In genomic region chr16:79386421-79386820, GRCm38 (mm10) we compare ENCODE assay signal across 28 mouse cellular contexts.
DNase-seq lines count a peak whose midpoint lies in the region; ATAC-seq and TF ChIP-seq lines count a peak whose summit lies in the region.
"Had no signal": no experiment of that assay in that cellular context is flagged by ENCODE, and none has a peak within 500 bp of the region (broad histone marks: within the 10 kb centered on the region; RNA-seq: fewer than 3 reads in every experiment).

No protein-coding gene starts in this region.

- TF ChIP-seq POLR2A in brain, embryonic 14.5 days (IDR thresholded peaks at IDR 0.05; ENCODE audit: borderline replicate concordance, extremely low read depth, insufficient read depth, insufficient read length, poor library complexity, severe bottlenecking), result no peak

- no peak overlapping the region for H3K4me3 ChIP-seq in forebrain, embryonic 12.5 days (replicated peaks)
- H3K4me3 ChIP-seq in forebrain, embryonic 10.5 days, result no peak overlapping the region
- H3K4me3 ChIP-seq in midbrain, embryonic 11.5 days (ENCODE audit: low read depth, low read length), result no peak overlapping the region
- no peak overlapping the region for H3K4me3 ChIP-seq in midbrain, postnatal 0 days (ENCODE audit: low read depth, low read length)
- H3K4me3 ChIP-seq in midbrain, embryonic 13.5 days (replicated peaks), result no peak overlapping the region
- no peak overlapping the region for H3K4me3 ChIP-seq in midbrain, embryonic 16.5 days (ENCODE audit: low read depth, low read length)
- H3K4me3 ChIP-seq: embryonic facial prominence, embryonic 13.5 days; embryonic facial prominence, embryonic 15.5 days; erythroblast, embryonic 14.5 days had no signal

- 26% methylated on average over 3 of the region's 3 CpGs for WGBS in forebrain, embryonic 12.5 days
- 48% methylated on average over 3 of the region's 3 CpGs for WGBS in forebrain, embryonic 10.5 days
- 41% methylated on average over 3 of the region's 3 CpGs for WGBS in midbrain, embryonic 11.5 days
- 21% methylated on average over 3 of the region's 3 CpGs for WGBS in midbrain, postnatal 0 days
- whole genome bisulfite sequencing in midbrain, embryonic 13.5 days, result 25% methylated on average over 3 of the region's 3 CpGs
- 16% methylated on average over 3 of the region's 3 CpGs for WGBS in midbrain, embryonic 16.5 days

- H3K27ac ChIP-seq in forebrain, embryonic 12.5 days, result no peak overlapping the region
- no peak overlapping the region for H3K27ac ChIP-seq in forebrain, embryonic 10.5 days
- H3K27ac ChIP-seq in midbrain, embryonic 11.5 days (ENCODE audit: low read depth, low read length), result no peak overlapping the region
- H3K27ac ChIP-seq in midbrain, postnatal 0 days (ENCODE audit: low read depth, low read length), result no peak overlapping the region
- no peak overlapping the region for H3K27ac ChIP-seq in midbrain, embryonic 13.5 days
- H3K27ac ChIP-seq in midbrain, embryonic 16.5 days (ENCODE audit: low read length), result no peak overlapping the region
- H3K27ac ChIP-seq: embryonic facial prominence, embryonic 13.5 days; embryonic facial prominence, embryonic 15.5 days had no signal

- H3K9ac ChIP-seq in forebrain, embryonic 12.5 days, result no peak overlapping the region
- H3K9ac ChIP-seq in midbrain, embryonic 11.5 days (ENCODE audit: low read length), result no peak overlapping the region
- H3K9ac ChIP-seq in midbrain, postnatal 0 days (replicated peaks; ENCODE audit: low read length, poor library complexity, severe bottlenecking), result no peak overlapping the region
- no peak overlapping the region for H3K9ac ChIP-seq in midbrain, embryonic 13.5 days (replicated peaks)
- H3K9ac ChIP-seq in midbrain, embryonic 16.5 days (ENCODE audit: low read depth, low read length), result no peak overlapping the region
- H3K9ac ChIP-seq: embryonic facial prominence, embryonic 13.5 days; embryonic facial prominence, embryonic 15.5 days had no signal

- no peaks in the 10 kb centered on the region for H3K36me3 ChIP-seq in forebrain, embryonic 12.5 days (replicated peaks)
- H3K36me3 ChIP-seq in forebrain, embryonic 10.5 days (replicated peaks), result no peaks in the 10 kb centered on the region
- H3K36me3 ChIP-seq in midbrain, embryonic 11.5 days (ENCODE audit: control insufficient read depth, insufficient read depth, low read length), result no peaks in the 10 kb centered on the region
- H3K36me3 ChIP-seq in midbrain, postnatal 0 days (ENCODE audit: insufficient read depth, low read length), result no peaks in the 10 kb centered on the region
- H3K36me3 ChIP-seq in midbrain, embryonic 13.5 days, result no peaks in the 10 kb centered on the region
- no peaks in the 10 kb centered on the region for H3K36me3 ChIP-seq in midbrain, embryonic 16.5 days (ENCODE audit: control insufficient read depth, insufficient read depth, low read length)
- H3K36me3 ChIP-seq: embryonic facial prominence, embryonic 13.5 days; embryonic facial prominence, embryonic 15.5 days; G1E had no signal

- H3K9me3 ChIP-seq in forebrain, embryonic 12.5 days, result no peaks in the 10 kb centered on the region
- no peaks in the 10 kb centered on the region for H3K9me3 ChIP-seq in forebrain, embryonic 10.5 days
- no peaks in the 10 kb centered on the region for H3K9me3 ChIP-seq in midbrain, embryonic 11.5 days (ENCODE audit: control insufficient read depth, low read length)
- no peaks in the 10 kb centered on the region for H3K9me3 ChIP-seq in midbrain, postnatal 0 days (ENCODE audit: low read length)
- H3K9me3 ChIP-seq in midbrain, embryonic 13.5 days, result no peaks in the 10 kb centered on the region
- no peaks in the 10 kb centered on the region for H3K9me3 ChIP-seq in midbrain, embryonic 16.5 days (replicated peaks; ENCODE audit: control insufficient read depth, low read length, poor library complexity, severe bottlenecking)
- H3K9me3 ChIP-seq: embryonic facial prominence, embryonic 13.5 days; embryonic facial prominence, embryonic 15.5 days had no signal

- peak; percentile 39; the same call in 1 of the 2 replicates for ATAC-seq in forebrain, embryonic 12.5 days (ENCODE audit: low FRiP score)
- ATAC-seq in midbrain, embryonic 11.5 days (ENCODE audit: low FRiP score), result peak; percentile 55; the same call in 1 of the 2 replicates
- no peak for ATAC-seq in midbrain, postnatal 0 days (ENCODE audit: low FRiP score)
- 0 out of 2 replicates have a peak, but pooled peaks have one; percentile 50 for ATAC-seq in midbrain, embryonic 13.5 days
- no peak for ATAC-seq in midbrain, embryonic 16.5 days
- ATAC-seq: activated CD4-positive, CD25-positive, alpha-beta regulatory T cell, adult 4 months; CD4-positive, CD25-positive, alpha-beta regulatory T cell, adult 4 months; forebrain, embryonic 14.5 days; forebrain, embryonic 16.5 days; Patski had no signal

- H3K27me3 ChIP-seq in forebrain, embryonic 12.5 days, result no peaks in the 10 kb centered on the region
- H3K27me3 ChIP-seq in forebrain, embryonic 10.5 days (ENCODE audit: poor library complexity, severe bottlenecking), result no peaks in the 10 kb centered on the region
- H3K27me3 ChIP-seq in midbrain, embryonic 11.5 days (ENCODE audit: control insufficient read depth, insufficient read depth, low read length), result no peaks in the 10 kb centered on the region
- H3K27me3 ChIP-seq in midbrain, postnatal 0 days (ENCODE audit: insufficient read depth, low read length), result no peaks in the 10 kb centered on the region
- H3K27me3 ChIP-seq in midbrain, embryonic 13.5 days, result no peaks in the 10 kb centered on the region
- H3K27me3 ChIP-seq in midbrain, embryonic 16.5 days (ENCODE audit: control insufficient read depth, insufficient read depth, low read depth, low read length), result no peaks in the 10 kb centered on the region
- H3K27me3 ChIP-seq: CH12.LX; embryonic facial prominence, embryonic 13.5 days; embryonic facial prominence, embryonic 15.5 days; Patski had no signal

- no peak overlapping the region for H3K4me2 ChIP-seq in forebrain, embryonic 12.5 days
- no peak overlapping the region for H3K4me2 ChIP-seq in midbrain, embryonic 11.5 days
- H3K4me2 ChIP-seq in midbrain, postnatal 0 days (ENCODE audit: low read depth, low read length, poor library complexity, severe bottlenecking), result no peak overlapping the region
- H3K4me2 ChIP-seq in midbrain, embryonic 13.5 days (replicated peaks), result no peak overlapping the region
- H3K4me2 ChIP-seq in midbrain, embryonic 16.5 days (ENCODE audit: low read length), result no peak overlapping the region
- H3K4me2 ChIP-seq: embryonic facial prominence, embryonic 13.5 days; embryonic facial prominence, embryonic 15.5 days had no signal

- DNase-seq in forebrain, embryonic 10.5 days (ENCODE audit: extremely low spot score, low spot score), result no peak
- no peak for DNase-seq in midbrain, embryonic 11.5 days (ENCODE audit: low spot score, missing footprints)
- no peak for DNase-seq in midbrain, postnatal 0 days (ENCODE audit: low spot score)
- DNase-seq in brain, embryonic 14.5 days (ENCODE audit: low read depth), result peak; percentile 60
- DNase-seq: adrenal gland, adult 8-10 months; adrenal gland, postnatal 14 days; adrenal gland, postnatal 36 days; B cell, adult 2 months; cerebellum, adult 11 months; cerebellum, adult 18-20 months; cerebellum, adult 8-10 months; cerebellum, adult 9-11 months; cerebellum, postnatal 14 days; cerebellum, postnatal 36 days; embryo, embryonic 11 days had no signal

- no peaks in the 10 kb centered on the region for H3K4me1 ChIP-seq in forebrain, embryonic 12.5 days
- H3K4me1 ChIP-seq in forebrain, embryonic 10.5 days, result no peaks in the 10 kb centered on the region
- H3K4me1 ChIP-seq in midbrain, embryonic 11.5 days (ENCODE audit: control insufficient read depth, insufficient read depth, low read length), result no peaks in the 10 kb centered on the region
- H3K4me1 ChIP-seq in midbrain, postnatal 0 days (ENCODE audit: insufficient read depth, low read length), result no peaks in the 10 kb centered on the region
- H3K4me1 ChIP-seq in midbrain, embryonic 13.5 days (replicated peaks), result no peaks in the 10 kb centered on the region
- no peaks in the 10 kb centered on the region for H3K4me1 ChIP-seq in midbrain, embryonic 16.5 days (ENCODE audit: control insufficient read depth, insufficient read depth, low read length)
- H3K4me1 ChIP-seq: embryonic facial prominence, embryonic 13.5 days; embryonic facial prominence, embryonic 15.5 days had no signal

- TF ChIP-seq CTCF in midbrain, postnatal 0 days (IDR thresholded peaks at IDR 0.05), result no peak
- no peak for TF ChIP-seq CTCF in brain, embryonic 14.5 days (IDR thresholded peaks at IDR 0.05; ENCODE audit: borderline replicate concordance, extremely low read depth, insufficient read depth, insufficient read length)

Comparison
In these comparisons a context has a peak if more than half of its experiments do, and no peak if none do; other contexts are left out.
1. ATAC-seq: peak in forebrain, embryonic 12.5 days (single experiment), midbrain, embryonic 11.5 days (single experiment) and midbrain, embryonic 13.5 days (single experiment); none in midbrain, postnatal 0 days (single experiment) and midbrain, embryonic 16.5 days (single experiment).